Mouse (Mus musculus): Measurements from ENCODE around the gene Cacng1.

- TF ChIP-seq CTCF (IDR thresholded peaks at IDR 0.05; ENCODE audit: extremely low read depth, insufficient read depth, low read length) (no peak), POLR2A (IDR thresholded peaks at IDR 0.05; ENCODE audit: extremely low read depth, insufficient read depth, low read length) (no peak)
These were observed 5.9 kb downstream of the Cacng1 start for GRCm38 (mm10) chr11:107710379-107710778.
